9 mouse cellular contexts compared by ENCODE assay signal in the genomic region with DNA sequence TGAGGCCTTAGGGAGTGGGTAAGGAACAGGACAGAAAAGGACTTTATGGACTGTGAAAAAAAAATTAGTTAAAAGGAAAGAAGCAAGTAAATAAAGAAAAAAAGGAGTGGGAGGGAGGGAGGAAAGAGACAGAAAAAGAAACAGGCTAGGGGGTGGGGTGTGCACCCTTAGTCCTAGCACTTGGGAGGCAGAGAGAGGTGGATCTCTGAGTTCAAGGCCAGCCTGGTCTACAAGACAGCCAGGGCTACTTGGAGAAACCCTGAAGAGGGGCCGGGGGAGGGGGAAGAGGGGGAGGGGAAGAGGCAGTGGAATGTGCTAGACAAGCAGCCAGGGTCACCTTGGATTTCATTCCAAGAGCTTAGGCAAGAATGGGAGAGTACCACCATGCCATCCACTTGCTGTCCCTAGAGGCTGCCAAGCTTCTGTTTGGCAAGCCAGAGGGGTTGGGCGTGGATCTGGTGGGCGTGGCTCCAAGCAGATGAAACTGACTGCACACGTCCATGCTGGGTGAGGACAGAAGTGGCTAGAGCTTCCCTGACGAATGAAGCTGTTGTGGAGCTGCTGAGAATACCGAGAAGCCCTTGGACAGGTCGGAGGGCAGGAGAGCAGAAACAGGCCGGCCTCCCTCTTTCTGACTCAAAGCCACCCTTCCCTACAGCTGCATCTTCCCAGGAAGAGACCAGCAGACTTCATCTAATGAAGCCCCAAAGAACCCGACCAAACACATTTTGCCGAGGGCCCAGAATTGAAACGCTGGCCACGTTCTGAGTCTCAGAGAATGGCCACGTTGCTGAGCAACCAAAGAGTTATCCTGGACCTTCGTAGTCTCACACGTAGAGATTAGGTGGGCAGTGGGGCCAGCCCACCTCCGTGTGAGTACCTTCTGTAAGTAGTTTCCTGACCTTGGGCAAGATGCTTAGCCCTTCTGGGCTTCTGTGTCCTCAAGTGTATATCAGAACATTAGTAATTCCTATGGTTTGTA. TPM values are rescaled to one million over a fixed set of nuclear protein-coding genes. Genes with fewer than 3 reads are reported as not detected.
A peak's percentile ranks its signal among the peaks of the same experiment; 100 is the strongest.
DNase-seq lines count a peak whose midpoint lies in the region; ATAC-seq lines count a peak whose summit lies in the region.
"Had no signal": no experiment of that assay in that cellular context is flagged by ENCODE, and none has a peak within 500 bp of the region (broad histone marks: within the 10 kb centered on the region; RNA-seq: fewer than 3 reads in every experiment).

No protein-coding gene starts in this region.

- DNase-seq in heart, adult 11 months, result peak; percentile 95
- DNase-seq in embryonic facial prominence, embryonic 10.5 days (ENCODE audit: low spot score), result no peak
- peak; percentile 67 for DNase-seq in heart, postnatal 4 days
- peak; percentile 87 for DNase-seq in liver
- no peak for DNase-seq in right cerebral cortex, postnatal 14 days
- DNase-seq in cerebellum, adult 11 months, result no peak

- H3K27ac ChIP-seq in heart, embryonic 11.5 days (ENCODE audit: low read depth, low read length), result no peak overlapping the region
- 0 out of 2 replicates have a peak overlapping the region, but pooled peaks have one; percentile 26 for H3K27ac ChIP-seq in embryonic facial prominence, embryonic 10.5 days (replicated peaks)
- H3K27ac ChIP-seq in midbrain, embryonic 13.5 days, result peak overlapping the region; percentile 54
- H3K27ac ChIP-seq: embryonic facial prominence, embryonic 13.5 days had no signal

- H3K4me1 ChIP-seq in heart, embryonic 11.5 days (ENCODE audit: control insufficient read depth, insufficient read depth, low read length), result 0 out of 2 replicates have a peak, but pooled peaks cover 6% of the 10 kb centered on the region
- H3K4me1 ChIP-seq in embryonic facial prominence, embryonic 10.5 days, result peaks cover 31% of the 10 kb centered on the region
- H3K4me1 ChIP-seq in midbrain, embryonic 13.5 days (replicated peaks), result peaks cover 16% of the 10 kb centered on the region
- H3K4me1 ChIP-seq: embryonic facial prominence, embryonic 13.5 days had no signal

- no peaks in the 10 kb centered on the region for H3K9me3 ChIP-seq in heart, embryonic 11.5 days (replicated peaks; ENCODE audit: control insufficient read depth, low read length)
- H3K9me3 ChIP-seq in embryonic facial prominence, embryonic 10.5 days, result no peaks in the 10 kb centered on the region
- H3K9me3 ChIP-seq in midbrain, embryonic 13.5 days, result no peaks in the 10 kb centered on the region
- H3K9me3 ChIP-seq: embryonic facial prominence, embryonic 13.5 days had no signal

- 57% methylated on average over 16 of the region's 16 CpGs for WGBS in heart, embryonic 11.5 days (ENCODE audit: insufficient replicate concordance)
- WGBS in embryonic facial prominence, embryonic 10.5 days, result 62% methylated on average over 16 of the region's 16 CpGs
- 30% methylated on average over 16 of the region's 16 CpGs for WGBS in midbrain, embryonic 13.5 days

- no peaks in the 10 kb centered on the region for H3K36me3 ChIP-seq in heart, embryonic 11.5 days (ENCODE audit: control insufficient read depth, insufficient read depth, low read length)
- no peaks in the 10 kb centered on the region for H3K36me3 ChIP-seq in embryonic facial prominence, embryonic 10.5 days (replicated peaks)
- H3K36me3 ChIP-seq in midbrain, embryonic 13.5 days, result no peaks in the 10 kb centered on the region
- H3K36me3 ChIP-seq: embryonic facial prominence, embryonic 13.5 days had no signal

- H3K4me3 ChIP-seq in heart, embryonic 11.5 days (ENCODE audit: low read depth, low read length), result no peak overlapping the region
- no peak overlapping the region for H3K4me3 ChIP-seq in embryonic facial prominence, embryonic 10.5 days
- H3K4me3 ChIP-seq in midbrain, embryonic 13.5 days (replicated peaks), result no peak overlapping the region
- H3K4me3 ChIP-seq: embryonic facial prominence, embryonic 13.5 days had no signal

- ATAC-seq in heart, embryonic 11.5 days (replicated peaks; ENCODE audit: insufficient number of reproducible peaks, low FRiP score, low TSS enrichment), result no peak; the same call in 1 of the 2 replicates
- peak; percentile 58 for ATAC-seq in midbrain, embryonic 13.5 days

- H3K27me3 ChIP-seq in heart, embryonic 11.5 days (ENCODE audit: control insufficient read depth, insufficient read depth, low read length), result no peaks in the 10 kb centered on the region
- no peaks in the 10 kb centered on the region for H3K27me3 ChIP-seq in embryonic facial prominence, embryonic 10.5 days (replicated peaks; ENCODE audit: low read depth, poor library complexity, severe bottlenecking)
- H3K27me3 ChIP-seq in midbrain, embryonic 13.5 days, result no peaks in the 10 kb centered on the region
- H3K27me3 ChIP-seq: embryonic facial prominence, embryonic 13.5 days had no signal

- no peak overlapping the region for H3K9ac ChIP-seq in heart, embryonic 11.5 days (ENCODE audit: low read depth, low read length)
- H3K9ac ChIP-seq in midbrain, embryonic 13.5 days (replicated peaks), result no peak overlapping the region
- H3K9ac ChIP-seq: embryonic facial prominence, embryonic 13.5 days had no signal

- no peak overlapping the region for H3K4me2 ChIP-seq in heart, embryonic 11.5 days
- 0 out of 2 replicates have a peak overlapping the region, but pooled peaks have one; percentile 2 for H3K4me2 ChIP-seq in midbrain, embryonic 13.5 days (replicated peaks)
- H3K4me2 ChIP-seq: embryonic facial prominence, embryonic 13.5 days had no signal

RNA-seq across cellular contexts. Expression of gene Commd7, which starts 31.6 kb away (rescaled TPM):
- polyA plus RNA-seq in heart, embryonic 11.5 days (2014; fragmentation: Nextera tagmentation; extraction: Ambion mirVana), result 53.6 and 61.3 TPM in 2 replicates
- polyA plus RNA-seq in embryonic facial prominence, embryonic 10.5 days (2016; fragmentation: Nextera tagmentation; extraction: Ambion mirVana), result 72.2 and 74.3 TPM in 2 replicates
- total RNA-seq in heart, postnatal 4 days (2021), result 10 to 100 TPM; 21.7 to 25.9 TPM
- 84.6 and 87.2 TPM in 2 replicates for polyA plus RNA-seq in midbrain, embryonic 13.5 days (2015; fragmentation: Nextera tagmentation; extraction: Ambion mirVana)

RNA-seq across cellular contexts. Expression of gene Dnmt3b, which starts 48.3 kb away (rescaled TPM):
- polyA plus RNA-seq in heart, embryonic 11.5 days (2014; fragmentation: Nextera tagmentation; extraction: Ambion mirVana), result 7.3 and 8.4 TPM in 2 replicates
- polyA plus RNA-seq in embryonic facial prominence, embryonic 10.5 days (2016; fragmentation: Nextera tagmentation; extraction: Ambion mirVana), result 26.5 and 30.2 TPM in 2 replicates
- total RNA-seq in heart, postnatal 4 days (2021), result 1 to 10 TPM; 3.0 to 3.5 TPM
- 5.0 and 5.4 TPM in 2 replicates for polyA plus RNA-seq in midbrain, embryonic 13.5 days (2015; fragmentation: Nextera tagmentation; extraction: Ambion mirVana)

Comparison
In these comparisons a context has a peak if more than half of its experiments do, and no peak if none do; other contexts are left out.
1. DNase-seq: peak in heart, adult 11 months (single experiment), heart, postnatal 4 days (single experiment) and liver (single experiment); none in embryonic facial prominence, embryonic 10.5 days (single experiment), right cerebral cortex, postnatal 14 days (single experiment) and cerebellum, adult 11 months (single experiment).